Mouse (Mus musculus) MEL (cell line): Measurements from ENCODE around the gene Dgkg.

ENCODE experiments used
- BHLHE40 ChIP-seq: IDR thresholded peaks from 2 replicates; pipeline ENCODE4 v1.6.1; 2012; ENCODE audit warnings: low read depth, mild to moderate bottlenecking, inconsistent platforms, low read length, improper control_type of control experiment, borderline replicate concordance
- CTCF ChIP-seq, 3 experiments: IDR thresholded peaks in 2 of 3; conservative IDR thresholded peaks in 1 of 3; 2 replicates each; pipeline ENCODE4 v1.5.1; 2011 to 2012; ENCODE audit warnings: low read length in 3 of 3, low read depth in 2 of 3, mild to moderate bottlenecking in 2 of 3, improper control_type of control experiment in 1 of 3, inconsistent platforms in 1 of 3, mixed read lengths in 1 of 3, moderate library complexity in 1 of 3; ENCODE audit not compliant: control insufficient read depth in 1 of 3, insufficient read depth in 1 of 3, poor library complexity in 1 of 3, severe bottlenecking in 1 of 3
- EP300 ChIP-seq, 2 experiments: IDR thresholded peaks; 2 replicates each; pipeline ENCODE4 v1.6.1; 2011; ENCODE audit warnings: improper control_type of control experiment in 2 of 2, low read length in 2 of 2, low read depth in 1 of 2, mild to moderate bottlenecking in 1 of 2
- POLR2A ChIP-seq, 2 experiments: IDR thresholded peaks; 2 replicates each; pipeline ENCODE4 v1.6.1; 2011 to 2012; ENCODE audit warnings: low read length in 2 of 2, mild to moderate bottlenecking in 2 of 2, control low read depth in 1 of 2, improper control_type of control experiment in 1 of 2, low read depth in 1 of 2, moderate library complexity in 1 of 2; ENCODE audit not compliant: control insufficient read depth in 1 of 2, insufficient read depth in 1 of 2, poor library complexity in 1 of 2
- ZC3H11A ChIP-seq: IDR thresholded peaks from 2 replicates; pipeline ENCODE4 v1.6.1; 2012; ENCODE audit warnings: low read depth, mild to moderate bottlenecking, inconsistent platforms, low read length, improper control_type of control experiment

DNA sequence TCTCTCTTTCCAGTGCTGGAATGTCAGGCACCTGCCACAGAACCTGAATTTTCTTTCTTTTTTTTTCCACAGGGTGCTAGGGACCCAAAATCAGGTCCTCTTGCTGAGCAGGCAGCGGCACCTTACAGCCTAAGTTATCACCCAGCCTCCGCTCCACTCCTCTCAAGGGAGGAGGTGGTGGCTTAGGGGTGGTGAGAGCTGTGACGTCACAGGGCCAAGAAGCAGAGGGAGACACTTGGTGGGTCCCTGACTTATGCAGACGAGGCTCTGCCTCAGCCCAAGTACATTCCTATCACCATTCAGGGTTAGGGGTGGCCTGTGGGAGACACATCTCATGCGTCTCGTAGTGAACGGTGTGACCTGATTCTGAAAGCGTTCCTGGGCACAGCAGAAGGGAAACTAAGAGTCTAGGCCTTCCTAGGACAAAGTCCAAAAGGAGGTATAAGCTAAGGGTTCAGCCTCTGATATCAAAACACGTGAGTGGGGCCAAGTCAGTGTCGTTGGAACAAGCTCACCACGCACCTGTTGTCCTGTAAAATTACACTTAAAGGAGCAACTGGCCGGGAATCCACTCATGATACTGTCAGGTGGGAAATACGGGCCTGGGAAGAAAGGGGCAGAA, 35.6 kb downstream of the Dgkg start:
- TF ChIP-seq EP300 (IDR thresholded peaks at IDR 0.05; ENCODE audit: low read depth in 1 of 2, low read length in 2 of 2): no peak
- TF ChIP-seq ZC3H11A: no peak
- no peak for TF ChIP-seq CTCF (IDR thresholded peaks at IDR 0.05 in 2 of 3, conservative IDR thresholded peaks at IDR 0.05 in 1 of 3; ENCODE audit: control insufficient read depth in 1 of 3, insufficient read depth in 1 of 3, low read depth in 2 of 3, low read length in 3 of 3, poor library complexity in 1 of 3, severe bottlenecking in 1 of 3)
- TF ChIP-seq POLR2A (IDR thresholded peaks at IDR 0.05; ENCODE audit: control insufficient read depth in 1 of 2, insufficient read depth in 1 of 2, low read depth in 1 of 2, low read length in 2 of 2, poor library complexity in 1 of 2): no peak
- TF ChIP-seq BHLHE40: no peak
